Comparison of ENCODE assay signal across 37 mouse cellular contexts in the genomic region with DNA sequence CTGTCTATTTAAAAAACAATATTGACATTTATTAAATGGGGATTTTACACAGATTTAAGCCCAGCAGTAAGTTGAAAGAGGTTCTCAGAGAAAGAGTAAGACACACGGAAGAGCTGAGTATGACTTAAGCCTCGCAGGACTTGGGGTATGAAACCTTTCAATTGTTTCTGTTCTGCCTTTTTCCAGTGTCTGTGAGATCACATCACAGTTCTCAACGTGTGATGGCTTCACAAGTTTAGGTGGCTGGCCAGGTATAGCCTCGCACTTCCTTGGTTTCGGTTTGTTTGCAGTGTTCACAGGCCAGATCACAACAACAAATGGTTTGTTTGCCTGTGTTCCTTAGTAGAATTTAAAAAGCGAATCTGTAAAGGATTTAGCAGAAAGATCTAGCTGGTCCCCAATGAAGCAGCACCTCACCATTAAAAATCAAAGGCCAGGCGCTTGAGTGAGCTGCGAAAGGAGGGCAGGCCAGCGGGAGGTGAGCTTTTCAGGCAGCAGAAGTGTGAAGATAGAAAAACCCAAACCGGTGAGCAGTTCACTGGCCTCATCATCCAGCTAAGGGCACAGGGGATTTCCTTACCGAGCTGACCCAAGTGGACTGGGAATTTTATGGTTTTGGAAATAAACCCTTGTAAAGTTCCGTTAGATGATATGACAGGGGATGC. TPM values are rescaled to one million over a fixed set of nuclear protein-coding genes. Genes with fewer than 3 reads are reported as not detected.
"Had no signal": no experiment of that assay in that cellular context is flagged by ENCODE, and none has a peak within 500 bp of the region (broad histone marks: within the 10 kb centered on the region; RNA-seq: fewer than 3 reads in every experiment).

No protein-coding gene starts in this region.

- DNase-seq: gastrocnemius, postnatal 14 days; gastrocnemius, postnatal 36 days; heart, adult 11 months; heart, adult 2 months; heart, postnatal 14 days; heart, postnatal 36 days; kidney, adult 18-20 months; kidney, adult 8-10 months; kidney, postnatal 10 days; kidney, postnatal 25 days; kidney, postnatal 4 days; liver; liver, embryonic 13.5 days had no signal

- H3K4me2 ChIP-seq: heart, embryonic 13.5 days; heart, embryonic 15.5 days; hindbrain, embryonic 13.5 days; hindbrain, embryonic 15.5 days; intestine, embryonic 15.5 days; limb, embryonic 12.5 days; liver, embryonic 11.5 days; liver, embryonic 13.5 days had no signal

- H3K36me3 ChIP-seq: heart, embryonic 13.5 days; heart, embryonic 15.5 days; hindbrain, embryonic 13.5 days; hindbrain, embryonic 15.5 days; intestine, embryonic 15.5 days; limb, embryonic 10.5 days; limb, embryonic 12.5 days; liver, embryonic 13.5 days had no signal

- H3K9ac ChIP-seq: heart, embryonic 13.5 days; heart, embryonic 15.5 days; hindbrain, embryonic 13.5 days; hindbrain, embryonic 15.5 days; intestine, embryonic 15.5 days; limb, embryonic 12.5 days; liver, embryonic 13.5 days had no signal

- H3K27me3 ChIP-seq: hindbrain, embryonic 15.5 days; intestine, embryonic 15.5 days; liver, embryonic 13.5 days had no signal

- H3K9me3 ChIP-seq: heart, embryonic 13.5 days; heart, embryonic 15.5 days; hindbrain, embryonic 13.5 days; hindbrain, embryonic 15.5 days; intestine, embryonic 15.5 days; limb, embryonic 10.5 days; limb, embryonic 12.5 days; liver, embryonic 13.5 days had no signal

- H3K4me3 ChIP-seq: heart, adult 2 months; heart, embryonic 13.5 days; heart, embryonic 15.5 days; hindbrain, embryonic 13.5 days; hindbrain, embryonic 15.5 days; intestine, embryonic 15.5 days; layer of hippocampus, adult 2 months; left cerebral cortex, adult 2 months; limb, embryonic 10.5 days; limb, embryonic 12.5 days; liver, embryonic 13.5 days had no signal

- H3K27ac ChIP-seq: heart, adult 2 months; heart, embryonic 13.5 days; heart, embryonic 15.5 days; hindbrain, embryonic 13.5 days; hindbrain, embryonic 15.5 days; hindbrain, postnatal 0 days; intestine, embryonic 15.5 days; layer of hippocampus, adult 2 months; left cerebral cortex, adult 2 months; limb, embryonic 10.5 days; limb, embryonic 12.5 days; liver, embryonic 13.5 days had no signal

- H3K4me1 ChIP-seq: heart, embryonic 13.5 days; heart, embryonic 15.5 days; hindbrain, embryonic 13.5 days; hindbrain, embryonic 15.5 days; intestine, embryonic 15.5 days; limb, embryonic 12.5 days; liver, embryonic 13.5 days had no signal

RNA-seq across cellular contexts. Expression of a gene that starts 29.0 kb away (rescaled TPM):
- total RNA-seq: hematopoietic stem cell, adult 5-6 weeks; hindbrain, postnatal 0 days had no signal
- polyA plus RNA-seq: gonadal fat pad, adult 2 months; hindbrain, embryonic 15.5 days; inflammation-experienced regulatory T-cells, adult 6 months; kidney, embryonic 14.5 days; liver, embryonic 11.5 days had no signal

RNA-seq across cellular contexts. Expression of a gene that starts 49.5 kb away (rescaled TPM):
- total RNA-seq: gastrocnemius, adult 8-10 months; gastrocnemius, postnatal 36 days; heart, adult 2 months; heart, postnatal 14 days; heart, postnatal 36 days; hindbrain, postnatal 0 days; layer of hippocampus, adult 2 months; layer of hippocampus, postnatal 10 days; layer of hippocampus, postnatal 25 days; left cerebral cortex, postnatal 14 days; left cerebral cortex, postnatal 36 days had no signal
- polyA plus RNA-seq: heart, embryonic 13.5 days; heart, embryonic 15.5 days; heart, postnatal 0 days; hindbrain, embryonic 11.5 days; hindbrain, embryonic 13.5 days; hindbrain, embryonic 15.5 days; inflammation-experienced regulatory T-cells, adult 6 months; intestine, postnatal 0 days; kidney, embryonic 14.5 days; kidney, embryonic 16.5 days; limb, embryonic 10.5 days; limb, embryonic 12.5 days; liver, embryonic 11.5 days had no signal
